Mouse (Mus musculus): Measurements from ENCODE around the gene Pou3f3.

The Pou3f3 gene

GRCm38 (mm10) chr1:42695578-42695915 lies at the start of gene Pou3f3:
Gene Pou3f3, plus strand, starts transcription at chr1:42695768.
- peak; percentile 92 for DNase-seq

DNA sequence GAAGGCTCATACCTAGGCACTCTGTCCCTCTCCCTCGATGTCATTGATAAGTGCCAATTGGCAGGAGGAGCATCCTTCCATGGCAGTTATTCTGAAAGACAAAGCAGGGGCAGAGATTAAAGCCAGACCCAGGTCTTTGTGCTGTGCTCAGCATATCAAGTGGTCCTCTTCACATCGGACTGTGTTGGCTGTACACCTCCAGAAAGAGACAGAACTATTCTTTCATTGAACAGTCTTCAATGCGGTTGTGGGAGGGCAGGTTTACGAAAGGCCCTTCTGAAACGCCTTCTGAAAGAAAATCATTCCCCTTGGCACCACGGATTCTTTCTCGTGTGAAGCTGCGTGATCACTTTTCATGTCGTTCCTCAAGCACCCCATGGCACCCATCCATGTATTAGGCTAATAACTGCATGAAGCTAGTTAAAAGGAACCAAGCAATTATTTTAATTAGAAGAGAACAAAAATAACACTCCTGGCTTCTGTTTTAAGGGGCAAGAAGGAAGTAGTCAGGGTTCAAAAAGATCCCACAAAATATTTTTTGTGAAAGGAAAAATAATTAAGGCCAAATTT lies 47.1 kb upstream of the Pou3f3 start:
- DNase-seq: no peak

- no peak for DNase-seq
Measured at GRCm38 (mm10) chr1:42651461-42651860, 44.1 kb upstream of the Pou3f3 start.

- DNase-seq: no peak
Measured at GRCm38 (mm10) chr1:42667546-42667945, 28.0 kb upstream of the Pou3f3 start.

GRCm38 (mm10) chr1:42680673-42681072 lies 14.9 kb upstream of the Pou3f3 start:
- no peak for DNase-seq

GRCm38 (mm10) chr1:42681762-42682161 lies 13.8 kb upstream of the Pou3f3 start:
- no peak for DNase-seq

DNA sequence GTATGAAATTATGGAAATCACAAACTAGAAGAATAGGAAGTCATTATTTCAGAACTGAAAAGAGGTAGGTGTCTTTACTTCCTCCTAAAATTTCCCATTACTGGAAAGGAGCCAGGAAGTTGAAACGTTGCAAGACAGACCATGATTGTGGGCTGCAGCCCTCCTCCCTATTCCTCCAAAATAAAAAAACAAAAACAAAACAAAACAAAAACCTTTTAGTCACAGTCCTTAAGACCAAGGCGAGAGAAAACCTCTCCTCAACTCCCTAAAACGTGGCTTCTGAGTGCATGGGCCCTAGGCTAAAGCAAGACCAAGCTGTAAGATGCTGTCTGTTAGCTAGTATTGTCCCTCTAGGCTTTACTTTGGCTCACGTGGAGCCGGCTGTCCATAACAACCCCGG lies 11.7 kb upstream of the Pou3f3 start:
- no peak for DNase-seq

- peak; percentile 54 for DNase-seq
Measured at GRCm38 (mm10) chr1:42684345-42684744, 11.2 kb upstream of the Pou3f3 start.

DNA sequence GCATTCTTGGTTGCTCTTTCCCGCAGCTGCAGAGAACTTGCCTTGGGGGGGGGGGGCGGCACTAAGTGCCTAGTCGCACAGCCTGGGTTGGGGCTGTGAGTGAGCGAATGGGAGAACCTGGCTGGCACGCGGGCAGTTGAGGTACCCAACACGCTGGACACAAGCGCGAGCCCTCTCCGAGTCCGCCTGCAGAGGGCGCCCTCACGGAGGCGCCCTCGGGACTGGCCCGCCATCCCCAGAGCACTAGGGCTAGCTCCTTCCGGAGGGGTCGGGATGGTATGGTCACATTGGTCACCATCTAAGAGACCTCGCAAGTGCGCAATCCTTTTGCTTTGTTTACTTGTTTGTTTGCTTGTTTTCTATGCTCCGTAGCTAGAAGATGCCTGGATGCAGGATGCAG lies 10.8 kb upstream of the Pou3f3 start:
- DNase-seq: peak; percentile 68

DNA sequence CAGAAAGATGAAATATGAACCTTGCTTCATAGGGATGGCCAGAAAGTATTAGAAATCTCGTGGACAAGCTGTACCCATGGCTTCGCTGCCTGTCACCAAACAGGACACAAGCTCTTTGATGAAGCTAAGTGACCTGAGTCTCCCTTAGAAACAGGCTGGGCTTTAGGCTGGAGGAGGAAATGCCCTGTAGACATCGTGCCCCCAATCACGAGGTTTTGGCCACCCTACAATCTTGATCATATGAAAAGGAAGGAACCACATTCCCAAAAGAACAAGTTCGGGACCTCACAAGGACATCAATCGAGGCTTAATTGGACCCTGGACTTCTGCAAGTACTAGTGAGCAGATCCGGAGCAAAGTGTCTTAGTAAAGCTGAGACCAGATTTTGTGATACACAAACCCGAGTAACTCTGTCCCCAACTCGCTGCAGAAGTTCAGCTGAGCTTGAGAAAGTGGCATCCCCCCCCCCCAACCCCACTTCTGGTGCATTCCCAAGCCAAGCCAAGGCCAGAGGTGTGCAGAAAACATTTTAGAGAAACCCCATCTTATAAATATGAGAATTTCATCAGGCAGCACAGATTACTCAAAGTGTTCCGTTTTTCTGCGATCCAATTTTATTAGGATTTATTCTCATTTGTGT lies 10.1 kb upstream of the Pou3f3 start:
- no peak for DNase-seq

DNA sequence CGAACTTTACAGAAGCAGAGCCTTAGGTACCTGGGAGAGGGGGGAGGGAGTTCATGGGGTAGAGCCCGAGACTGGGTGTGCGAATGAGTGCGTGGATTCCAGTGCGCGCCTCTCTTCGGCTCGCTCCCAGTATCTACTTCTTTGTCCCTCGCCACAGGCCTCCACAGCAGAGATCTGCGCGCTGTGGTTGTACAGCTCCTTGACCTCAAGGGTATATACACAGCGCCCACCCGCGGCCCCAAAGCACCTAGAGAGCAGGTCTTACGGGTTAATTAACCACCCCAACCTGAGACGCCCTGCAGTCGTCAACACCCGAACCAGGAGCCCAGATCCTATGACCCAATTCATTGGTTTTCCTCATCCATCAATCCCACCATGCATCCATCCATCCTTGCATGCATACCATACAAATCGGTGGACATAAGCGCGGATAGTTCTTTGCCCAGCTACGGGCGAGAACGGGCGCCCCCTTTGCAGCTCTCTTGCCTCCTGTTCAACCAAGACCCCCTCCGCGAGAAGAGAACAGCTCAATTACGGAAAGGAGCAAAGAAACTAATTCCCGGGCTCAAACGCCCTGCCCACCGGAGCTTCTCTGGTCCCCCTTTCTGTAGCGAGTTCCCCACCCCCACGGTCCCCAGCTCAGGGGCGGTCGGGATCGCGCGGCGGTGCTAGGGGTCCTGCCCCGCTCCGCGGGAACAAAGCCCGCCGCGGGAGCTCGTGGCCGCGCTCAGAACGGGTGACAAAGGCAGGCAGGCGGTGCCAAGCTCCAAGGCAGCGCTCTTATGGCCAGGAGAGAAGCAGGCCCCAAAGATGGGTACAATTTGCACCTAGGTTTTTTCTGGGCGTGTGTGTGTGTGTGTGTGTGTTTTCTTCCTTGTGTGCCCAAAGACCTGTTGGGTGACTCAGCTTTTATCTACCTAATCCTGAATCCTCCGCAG lies 9.1 kb upstream of the Pou3f3 start:
- peak; percentile 52 for DNase-seq

- DNase-seq: no peak
Measured at GRCm38 (mm10) chr1:42687271-42687670, 8.3 kb upstream of the Pou3f3 start.

- no peak for DNase-seq
Measured at GRCm38 (mm10) chr1:42687756-42688540, 7.6 kb upstream of the Pou3f3 start.

- DNase-seq: no peak
Measured at GRCm38 (mm10) chr1:42688541-42689125, 6.9 kb upstream of the Pou3f3 start.

DNA sequence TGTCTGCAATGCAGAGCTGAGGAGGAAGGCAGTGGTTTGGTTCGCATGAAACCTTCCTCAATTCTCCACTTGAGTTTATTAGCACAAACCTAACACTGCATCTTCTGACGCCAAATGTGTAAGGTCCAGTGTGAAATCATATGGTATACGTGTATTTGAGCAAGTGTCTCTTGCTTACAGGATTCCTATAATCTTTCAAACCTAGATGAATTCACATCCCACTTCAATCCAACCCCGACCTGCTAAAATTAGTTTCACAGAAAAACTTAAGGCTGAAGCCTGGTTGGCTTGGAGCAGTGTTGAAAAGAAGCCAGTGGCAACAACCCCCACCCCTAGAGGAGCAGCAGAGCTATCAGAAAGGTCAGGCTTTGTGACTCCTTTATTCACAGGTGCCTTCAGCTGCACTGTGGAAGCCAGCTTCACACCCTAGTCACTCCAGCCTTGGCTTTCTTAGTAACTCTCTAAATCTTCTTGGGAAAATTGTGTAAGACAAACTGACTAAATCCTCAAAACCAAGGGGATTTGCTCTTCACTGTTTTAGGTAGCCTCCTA lies 5.5 kb upstream of the Pou3f3 start:
- no peak for DNase-seq

DNA sequence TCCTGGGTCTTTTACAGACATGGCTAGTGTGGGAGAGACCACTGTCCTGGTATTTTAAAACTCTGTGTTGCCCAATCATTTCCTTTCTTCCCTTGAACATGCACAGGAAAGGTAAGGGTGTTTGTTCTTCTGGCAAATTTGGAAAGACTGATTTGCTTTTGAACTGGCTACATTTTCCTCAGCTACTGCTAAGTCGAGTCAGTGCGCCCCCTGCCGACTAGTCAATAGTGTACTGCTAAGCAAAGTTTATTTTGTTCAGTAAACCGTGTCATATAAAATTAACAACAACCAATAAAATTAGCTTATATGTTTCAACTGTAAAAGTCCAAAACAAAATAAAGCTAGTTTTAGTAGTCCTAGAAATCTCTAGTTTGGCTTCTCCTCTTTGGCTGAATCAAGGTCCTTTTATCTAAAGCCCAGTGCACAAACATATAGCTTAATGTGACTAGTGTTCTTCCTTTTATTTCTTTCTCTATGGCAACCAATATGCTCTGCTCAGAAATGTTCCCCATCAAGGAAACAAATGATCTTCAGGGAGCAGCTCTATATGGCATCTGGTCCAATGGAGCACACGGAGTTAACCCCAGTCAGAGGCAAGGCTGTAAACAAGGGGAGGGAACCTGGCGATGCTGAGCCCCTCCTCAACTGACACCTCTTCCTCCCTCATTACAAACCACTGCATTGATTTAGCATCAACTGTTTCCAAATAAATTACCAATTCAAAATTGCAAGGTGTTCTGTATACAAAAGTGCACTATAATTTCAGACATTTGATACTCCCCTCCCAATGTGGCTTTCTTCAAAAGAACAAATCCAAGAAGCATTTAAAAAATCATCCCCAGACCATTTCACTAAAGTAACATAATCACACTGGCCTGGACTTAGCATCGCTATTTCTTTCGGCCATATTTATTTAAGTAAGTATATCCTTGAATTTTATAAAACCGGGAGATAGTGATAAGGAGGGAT lies 4.1 kb upstream of the Pou3f3 start:
- DNase-seq: peak; percentile 96

DNA sequence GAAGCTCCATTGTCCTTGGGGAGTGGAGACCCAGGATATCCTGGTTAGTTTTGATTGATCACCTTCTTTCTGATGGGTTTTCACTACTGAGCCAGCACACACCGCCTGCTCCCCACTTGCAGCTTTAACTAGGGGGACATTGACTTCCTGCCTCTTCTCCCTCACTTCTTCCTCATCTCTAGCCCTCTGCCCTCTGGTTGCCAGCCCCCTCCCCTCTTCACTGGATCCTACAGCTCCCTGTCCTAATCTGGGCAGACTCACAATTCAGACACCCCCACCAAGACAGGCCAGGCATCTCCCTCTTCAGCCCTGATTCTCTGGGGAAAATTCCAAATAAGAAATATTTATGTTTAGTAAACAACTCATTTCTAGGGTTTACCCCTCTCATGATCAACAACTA lies 3.3 kb upstream of the Pou3f3 start:
- DNase-seq: no peak

- DNase-seq: no peak
Measured at GRCm38 (mm10) chr1:42693101-42693715, 2.4 kb upstream of the Pou3f3 start.

DNA sequence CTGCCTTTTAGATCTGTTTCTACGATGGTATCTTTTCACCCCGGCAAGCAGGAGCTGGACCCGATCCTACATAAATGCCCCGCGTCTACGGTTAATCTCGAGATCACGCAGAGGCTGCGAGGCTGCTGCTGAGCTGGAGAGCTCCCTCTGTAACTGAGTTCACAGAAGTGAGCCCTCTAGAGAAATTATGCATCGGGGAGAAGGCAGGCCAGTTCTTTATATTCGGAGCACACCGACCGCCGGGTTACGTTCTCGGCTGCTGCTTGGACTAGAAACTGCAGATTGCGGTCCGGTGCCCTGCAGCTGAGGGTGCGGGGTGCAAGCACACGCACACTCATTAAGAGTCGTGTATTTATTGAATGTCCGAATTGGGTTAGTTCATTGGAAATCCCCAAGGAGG lies 1.7 kb upstream of the Pou3f3 start:
- peak; percentile 47 for DNase-seq

DNA sequence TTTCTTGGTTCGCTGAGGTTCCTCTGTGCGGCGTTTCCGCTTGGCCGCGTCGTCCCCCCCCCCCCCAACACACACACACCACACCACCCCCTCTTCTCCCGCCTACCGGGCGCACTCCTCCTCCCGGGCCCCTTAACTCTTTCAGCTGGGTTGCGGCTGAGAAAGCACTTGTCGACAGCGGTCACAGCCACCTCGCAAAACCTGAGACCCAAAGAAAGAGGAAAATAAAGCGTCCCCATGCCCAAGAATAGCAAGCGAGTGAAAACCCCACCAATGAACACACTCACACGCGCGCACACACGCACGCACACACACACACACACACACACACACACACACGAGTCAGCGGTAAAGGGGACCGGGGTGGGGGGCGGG lies 1.3 kb upstream of the Pou3f3 start:
- peak; percentile 59 for DNase-seq

Measured in right cerebral cortex, postnatal 14 days (tissue).